Mouse (Mus musculus) stomach, postnatal 0 days (tissue): ENCODE measurements at regions not wholly inside any gene's neighbourhood (a gene's known extent, or its start where the extent isn't known, plus 50 kb on each side); places are given as distances from the start of the nearest gene placed in this dataset.
"Not testable (repeated sequence)": the region's sequence is repeated elsewhere in the genome, so short reads cannot be mapped to it uniquely, and the experiment has no call there.

ENCODE experiments used
- ATAC-seq: fragments of 200-750 bp; cut with Nextera tagmentation; 2 replicates; pipeline ENCODE4 v1.8.0; 2017; ENCODE audit not compliant: low FRiP score, low TSS enrichment
- DNase-seq: peaks from one replicate; pipeline ENCODE4 v3.0.0-alpha.2; 2016; ENCODE audit warnings: low spot score
- H3K27ac ChIP-seq: fragments of 300-500 bp; sonication (generic); replicated peaks from 2 replicates; pipeline ENCODE4 v1.5.1; 2014; ENCODE audit warnings: mild to moderate bottlenecking, control low read depth
- H3K27me3 ChIP-seq: fragments of 300-500 bp; sonication (generic); 2 replicates; pipeline ENCODE4 v1.6.1; 2014; ENCODE audit warnings: low read length; ENCODE audit not compliant: control insufficient read depth, insufficient read depth
- H3K36me3 ChIP-seq: fragments of 300-500 bp; sonication (generic); 2 replicates; pipeline ENCODE4 v1.6.1; 2014; ENCODE audit warnings: low read length, mixed read lengths; ENCODE audit not compliant: control insufficient read depth, insufficient read depth
- H3K4me1 ChIP-seq: fragments of 300-500 bp; sonication (generic); replicated peaks from 2 replicates; pipeline ENCODE4 v1.6.1; 2014; ENCODE audit warnings: antibody characterized with exemption; ENCODE audit not compliant: control insufficient read depth, insufficient read depth
- H3K4me2 ChIP-seq: fragments of 300-500 bp; sonication (generic); replicated peaks from 2 replicates; pipeline ENCODE4 v1.6.1; 2014; ENCODE audit warnings: low read depth, mild to moderate bottlenecking, control low read depth, moderate library complexity
- H3K4me3 ChIP-seq: fragments of 300-500 bp; sonication (generic); 2 replicates; pipeline ENCODE4 v1.5.1; 2014; ENCODE audit warnings: low read depth, low read length, control low read depth
- H3K9ac ChIP-seq: fragments of 300-500 bp; sonication (generic); 2 replicates; pipeline ENCODE4 v1.6.1; 2014; ENCODE audit warnings: mild to moderate bottlenecking, low read length, control low read depth, mixed read lengths
- H3K9me3 ChIP-seq: fragments of 300-500 bp; sonication (generic); 2 replicates; pipeline ENCODE4 v1.6.1; 2016; ENCODE audit warnings: low read length; ENCODE audit not compliant: control insufficient read depth
- CTCF ChIP-seq: IDR thresholded peaks from 2 replicates; pipeline ENCODE4 v1.5.1; 2016; ENCODE audit warnings: antibody characterized with exemption, low read depth, mild to moderate bottlenecking, moderate library complexity
- EP300 ChIP-seq: optimal IDR thresholded peaks from 2 replicates; pipeline ENCODE3; 2016; ENCODE audit warnings: antibody characterized with exemption
- WGBS: fragments of 180-500 bp; shearing (Covaris S2); extraction: QIAGEN DNeasy Blood & Tissue Kit; methylation state at CpG from one replicate; pipeline ENCODE4 v1.1.7; 2014; 5-methylcytosine and 5-hydroxymethylcytosine counted together

DNA sequence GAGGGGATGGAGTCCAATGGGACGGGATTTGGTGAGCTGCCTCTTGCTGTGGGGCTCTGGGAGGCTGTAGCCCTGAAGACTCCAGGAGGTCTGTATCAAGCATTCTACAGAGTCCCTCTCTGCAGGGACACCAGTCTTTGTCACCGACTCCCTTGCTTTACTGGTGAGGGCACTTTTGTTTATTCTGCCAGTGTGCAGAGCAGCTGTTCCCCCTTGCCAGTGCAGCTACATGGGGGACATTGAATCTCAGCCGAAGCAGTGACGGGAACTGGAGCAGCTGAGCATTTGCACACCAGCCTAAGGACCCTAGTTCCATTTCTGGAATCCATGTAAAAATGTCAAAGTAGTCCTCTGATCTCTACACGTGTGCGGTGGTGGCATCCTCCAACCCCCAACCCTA is 75.1 kb upstream of the Fam174b start:
- Histone ChIP-seq H3K4me2 (no peak overlapping the region), H3K4me1 (no peaks in the 10 kb centered on the region), H3K27me3 (no peaks in the 10 kb centered on the region), H3K9me3 (no peaks in the 10 kb centered on the region), H3K9ac (no peak overlapping the region), H3K36me3 (no peaks in the 10 kb centered on the region), H3K27ac (no peak overlapping the region), H3K4me3 (no peak overlapping the region)
- 76% methylated on average over 6 of the region's 6 CpGs for WGBS
- DNase-seq (no peak), ATAC-seq (no peak)
- no peak for TF ChIP-seq EP300
- TF ChIP-seq CTCF: no peak

DNA sequence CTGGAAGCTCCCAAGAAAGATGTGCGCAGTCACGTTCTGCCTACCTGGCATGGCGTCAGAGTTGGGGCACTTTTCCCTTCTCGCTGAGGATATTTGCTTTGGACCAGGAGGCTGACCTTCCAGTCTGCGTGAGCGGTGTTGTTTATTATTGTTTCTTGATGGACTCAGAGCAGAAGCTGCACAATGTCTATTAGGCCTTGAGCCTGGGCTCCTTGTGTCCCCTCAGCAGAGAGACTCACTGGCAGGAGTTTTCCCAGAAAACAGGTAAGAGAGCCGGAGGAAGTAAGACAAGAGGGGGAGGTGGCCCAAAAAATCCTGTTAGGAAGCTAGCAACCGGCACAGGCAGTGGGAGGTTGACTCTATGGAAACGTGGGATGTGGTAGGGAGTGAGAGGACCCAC is 77.6 kb upstream of the Fam174b start:
- Histone ChIP-seq H3K36me3 (no peaks in the 10 kb centered on the region), H3K4me3 (no peak overlapping the region), H3K4me2 (no peak overlapping the region), H3K27ac (no peak overlapping the region), H3K9ac (no peak overlapping the region), H3K9me3 (no peaks in the 10 kb centered on the region), H3K4me1 (no peaks in the 10 kb centered on the region), H3K27me3 (no peaks in the 10 kb centered on the region)
- 69% methylated on average over 9 of the region's 9 CpGs for WGBS
- TF ChIP-seq CTCF (no peak), EP300 (no peak)
- DNase-seq (no peak), ATAC-seq (no peak)

DNA sequence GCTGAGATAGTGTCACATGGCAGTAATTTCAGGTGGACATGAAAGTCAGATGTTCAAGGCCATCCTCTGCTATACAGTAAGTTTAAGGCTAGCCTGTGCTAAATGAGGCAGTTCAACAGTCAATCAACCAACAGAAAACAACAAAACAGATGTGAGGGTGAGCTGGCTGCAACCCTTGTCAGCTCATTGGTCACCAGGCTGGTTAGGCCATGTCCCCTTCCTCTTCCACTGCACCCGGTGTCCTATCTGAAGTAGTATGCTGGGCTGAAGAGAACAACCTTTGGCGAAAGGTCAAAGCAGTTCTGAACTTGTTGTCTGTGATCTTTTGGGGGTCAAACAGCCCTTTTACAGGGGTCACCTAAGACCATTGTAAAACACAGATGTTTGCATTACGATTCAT is 78.2 kb upstream of the Fam174b start:
- no peaks in the 10 kb centered on the region for H3K36me3 ChIP-seq
- no peaks in the 10 kb centered on the region for H3K9me3 ChIP-seq
- no peak for DNase-seq
- no peak for ATAC-seq
- WGBS: 89% methylated on average over 3 of the region's 3 CpGs
- H3K4me3 ChIP-seq: no peak overlapping the region
- H3K4me2 ChIP-seq: no peak overlapping the region
- no peaks in the 10 kb centered on the region for H3K27me3 ChIP-seq
- no peaks in the 10 kb centered on the region for H3K4me1 ChIP-seq
- no peak for TF ChIP-seq EP300
- no peak for TF ChIP-seq CTCF
- H3K9ac ChIP-seq: no peak overlapping the region
- H3K27ac ChIP-seq: no peak overlapping the region

DNA sequence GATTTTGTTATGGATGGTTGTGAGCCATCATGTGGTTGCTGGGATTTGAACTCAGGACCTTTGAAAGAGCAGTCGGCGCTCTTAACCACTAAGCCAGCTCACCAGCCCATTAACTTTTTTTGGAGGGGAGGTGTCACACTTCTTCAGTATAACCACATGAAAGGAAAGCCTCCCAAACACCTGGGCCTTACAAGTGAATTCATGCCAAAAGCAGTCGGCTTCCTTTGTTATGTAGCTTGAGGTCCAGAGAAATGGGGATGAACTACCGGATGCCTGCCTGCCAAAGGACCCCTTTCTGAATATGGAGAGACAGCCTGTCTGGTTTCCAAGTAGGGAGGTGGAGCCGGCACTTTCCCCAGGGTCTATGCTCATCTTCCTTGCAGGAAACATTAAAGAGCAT is 80.6 kb upstream of the Fam174b start:
- Histone ChIP-seq H3K9ac (no peak overlapping the region), H3K27me3 (no peaks in the 10 kb centered on the region), H3K4me1 (no peaks in the 10 kb centered on the region), H3K27ac (no peak overlapping the region), H3K9me3 (no peaks in the 10 kb centered on the region), H3K4me2 (no peak overlapping the region), H3K4me3 (no peak overlapping the region), H3K36me3 (no peaks in the 10 kb centered on the region)
- TF ChIP-seq CTCF (no peak), EP300 (no peak)
- WGBS: 86% methylated on average over 5 of the region's 5 CpGs
- DNase-seq (no peak), ATAC-seq (no peak)

DNA sequence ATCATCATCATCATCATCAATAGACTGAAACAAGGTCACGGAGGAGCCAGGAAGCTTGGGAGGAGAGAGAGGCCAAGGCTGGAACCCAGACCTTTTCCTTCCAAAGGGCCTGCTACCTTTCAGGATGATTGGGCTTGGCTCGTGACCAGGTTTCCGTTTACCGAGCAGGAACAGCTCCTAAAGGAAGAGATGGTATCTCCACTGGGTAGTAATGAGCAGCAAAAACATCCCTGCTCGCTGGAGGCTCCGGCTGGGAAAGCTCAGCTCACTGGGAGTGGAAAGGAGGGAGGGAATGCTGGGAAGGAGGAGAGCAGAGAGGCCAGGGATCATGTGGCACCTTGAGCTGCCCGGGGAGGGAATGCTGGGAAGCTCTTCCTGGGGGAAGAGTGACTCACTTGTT is 82.8 kb upstream of the Fam174b start:
- 44% methylated on average over 7 of the region's 7 CpGs for WGBS
- ATAC-seq (no peak), DNase-seq (peak; percentile 26)
- Histone ChIP-seq H3K36me3 (no peaks in the 10 kb centered on the region), H3K9ac (no peak overlapping the region), H3K27me3 (no peaks in the 10 kb centered on the region), H3K4me1 (no peaks in the 10 kb centered on the region), H3K9me3 (no peaks in the 10 kb centered on the region), H3K27ac (no peak overlapping the region), H3K4me3 (no peak overlapping the region), H3K4me2 (no peak overlapping the region)
- TF ChIP-seq CTCF (no peak), EP300 (no peak)

DNA sequence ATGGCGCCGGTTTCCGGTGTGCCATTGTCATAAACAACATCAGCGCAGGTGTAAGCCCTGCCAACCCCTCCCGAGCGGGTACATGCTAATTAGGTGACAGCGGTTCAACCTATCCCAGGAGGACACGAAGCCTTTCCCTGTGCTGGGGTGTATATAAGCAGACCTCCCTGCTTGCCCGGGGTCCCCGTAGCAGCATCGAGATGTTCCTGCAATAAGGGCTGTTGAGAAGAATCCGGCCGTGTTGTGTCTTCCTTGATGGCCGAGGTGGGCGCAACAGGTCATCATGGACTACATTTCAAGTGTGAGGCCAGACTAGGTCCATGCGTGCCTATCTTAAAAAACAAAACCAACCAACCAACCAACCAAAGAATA is 83.7 kb upstream of the Fam174b start:
- not testable (repeated sequence) for H3K36me3 ChIP-seq, H3K4me3 ChIP-seq, H3K9ac ChIP-seq, H3K4me1 ChIP-seq, ATAC-seq, H3K9me3 ChIP-seq, H3K4me2 ChIP-seq, H3K27ac ChIP-seq, H3K27me3 ChIP-seq, DNase-seq
- 97% methylated on average over 16 of the region's 16 CpGs for WGBS
